In the genomic region with DNA sequence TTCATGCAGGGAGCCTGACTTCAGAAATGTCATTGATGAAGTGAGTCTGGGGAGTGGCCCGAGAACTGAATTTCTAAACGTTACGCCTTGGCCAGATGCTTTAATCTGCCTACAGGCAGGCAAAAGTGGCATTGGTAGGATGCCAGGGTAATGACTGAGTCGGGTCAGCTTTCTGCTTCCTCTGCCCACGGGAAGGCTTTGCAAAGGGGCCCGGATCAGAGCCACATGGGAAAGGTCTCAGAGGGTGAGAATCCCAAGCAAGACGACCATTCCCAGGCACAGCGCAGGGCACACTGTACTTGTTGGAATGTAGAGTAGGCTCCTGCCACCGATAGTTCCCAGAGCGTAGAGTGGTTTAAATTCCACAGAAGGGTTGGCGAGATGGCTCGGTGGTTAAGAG, we compare ENCODE assay signal across 12 mouse cellular contexts.
A peak's percentile ranks its signal among the peaks of the same experiment; 100 is the strongest.
DNase-seq lines count a peak whose midpoint lies in the region; ATAC-seq and TF ChIP-seq lines count a peak whose summit lies in the region.
"Had no signal": no experiment of that assay in that cellular context is flagged by ENCODE, and none has a peak within 500 bp of the region (broad histone marks: within the 10 kb centered on the region; RNA-seq: fewer than 3 reads in every experiment).

No protein-coding gene starts in this region.

- H3K4me1 ChIP-seq in heart, embryonic 13.5 days, result peaks cover 56% of the 10 kb centered on the region
- H3K4me1 ChIP-seq in E14TG2a.4 (replicated peaks; ENCODE audit: low read depth, low read length), result peaks cover 77% of the 10 kb centered on the region
- H3K4me1 ChIP-seq in intestine, postnatal 0 days (replicated peaks; ENCODE audit: control insufficient read depth, insufficient read depth, low read length), result 0 out of 2 replicates have a peak, but pooled peaks cover 2% of the 10 kb centered on the region

- no peaks in the 10 kb centered on the region for H3K36me3 ChIP-seq in heart, embryonic 13.5 days
- H3K36me3 ChIP-seq in E14TG2a.4 (ENCODE audit: insufficient read depth, low read length), result no peaks in the 10 kb centered on the region
- H3K36me3 ChIP-seq in intestine, postnatal 0 days (ENCODE audit: control insufficient read depth, insufficient read depth), result no peaks in the 10 kb centered on the region
- H3K36me3 ChIP-seq: liver, embryonic 13.5 days; midbrain, embryonic 15.5 days had no signal

- 0 out of 2 replicates have a peak, but pooled peaks cover 5% of the 10 kb centered on the region for H3K27me3 ChIP-seq in heart, embryonic 13.5 days (replicated peaks)
- H3K27me3 ChIP-seq in E14TG2a.4 (ENCODE audit: insufficient read depth, low read length), result peaks cover 44% of the 10 kb centered on the region
- H3K27me3 ChIP-seq in intestine, postnatal 0 days (replicated peaks; ENCODE audit: control insufficient read depth, insufficient read depth, low read length), result no peaks in the 10 kb centered on the region

- H3K4me2 ChIP-seq in heart, embryonic 13.5 days, result peak overlapping the region; percentile 37
- H3K4me2 ChIP-seq in intestine, postnatal 0 days (replicated peaks; ENCODE audit: low read depth), result no peak overlapping the region
- H3K4me2 ChIP-seq: liver, embryonic 13.5 days; midbrain, embryonic 15.5 days had no signal

- peak overlapping the region; percentile 35 for H3K9ac ChIP-seq in heart, embryonic 13.5 days
- H3K9ac ChIP-seq in intestine, postnatal 0 days (ENCODE audit: low read depth, low read length), result no peak overlapping the region
- H3K9ac ChIP-seq: liver, embryonic 13.5 days; midbrain, embryonic 15.5 days had no signal

- H3K9me3 ChIP-seq in heart, embryonic 13.5 days, result no peaks in the 10 kb centered on the region
- H3K9me3 ChIP-seq in E14TG2a.4 (ENCODE audit: low read length), result no peaks in the 10 kb centered on the region
- H3K9me3 ChIP-seq in intestine, postnatal 0 days (ENCODE audit: control insufficient read depth), result no peaks in the 10 kb centered on the region
- H3K9me3 ChIP-seq: liver, embryonic 13.5 days; midbrain, embryonic 15.5 days had no signal

- no peak overlapping the region for H3K4me3 ChIP-seq in heart, embryonic 13.5 days
- 0 out of 2 replicates have a peak overlapping the region, but pooled peaks have one; percentile 13 for H3K4me3 ChIP-seq in E14TG2a.4 (replicated peaks; ENCODE audit: low read length)
- H3K4me3 ChIP-seq in intestine, postnatal 0 days (ENCODE audit: low read depth, low read length), result no peak overlapping the region
- H3K4me3 ChIP-seq: liver, embryonic 13.5 days; midbrain, embryonic 15.5 days had no signal

- H3K27ac ChIP-seq in heart, embryonic 13.5 days (replicated peaks), result peak overlapping the region; percentile 73
- H3K27ac ChIP-seq in intestine, postnatal 0 days (ENCODE audit: low read depth, low read length), result no peak overlapping the region
- H3K27ac ChIP-seq: liver, embryonic 13.5 days; midbrain, embryonic 15.5 days had no signal

- intact Hi-C loops in heart, postnatal 25 days (cut with DNase I), result loop anchor here (5.0 kb wide), 1 partner anchor 181 kb away; a partner anchor contains a TSS

- TF ChIP-seq CTCF in E14TG2a.4 (conservative IDR thresholded peaks at IDR 0.05; ENCODE audit: low read length), result no peak
- TF ChIP-seq CTCF in intestine, postnatal 0 days (IDR thresholded peaks at IDR 0.05; ENCODE audit: low read depth), result no peak

- WGBS in heart, embryonic 13.5 days, result 29% methylated on average over 12 of the region's 12 CpGs
- WGBS in intestine, postnatal 0 days, result 69% methylated on average over 12 of the region's 12 CpGs

- no peak for ATAC-seq in heart, embryonic 13.5 days (ENCODE audit: extremely low read depth, insufficient number of reproducible peaks, low FRiP score, low TSS enrichment)
- no peak for ATAC-seq in intestine, postnatal 0 days
- ATAC-seq: midbrain, embryonic 15.5 days had no signal

- DNase-seq in heart, postnatal 25 days (ENCODE audit: low spot score), result no peak
- DNase-seq in 3134 (ENCODE audit: extremely low read depth, insufficient read length, low spot score), result peak; percentile 69
- peak; percentile 52 for DNase-seq in heart, postnatal 4 days
- DNase-seq in ovary, postnatal 14 days (ENCODE audit: low spot score), result no peak
- DNase-seq: adrenal gland, postnatal 36 days; cerebellum, adult 2 months; layer of hippocampus, adult 9-11 months; liver, embryonic 13.5 days had no signal

Comparison
In these comparisons a context has a peak if more than half of its experiments do, and no peak if none do; other contexts are left out.
1. DNase-seq: peak in 3134 (single experiment) and heart, postnatal 4 days (single experiment); none in heart, postnatal 25 days (single experiment) and ovary, postnatal 14 days (single experiment).